21 mouse cellular contexts compared by ENCODE assay signal in the genomic region with DNA sequence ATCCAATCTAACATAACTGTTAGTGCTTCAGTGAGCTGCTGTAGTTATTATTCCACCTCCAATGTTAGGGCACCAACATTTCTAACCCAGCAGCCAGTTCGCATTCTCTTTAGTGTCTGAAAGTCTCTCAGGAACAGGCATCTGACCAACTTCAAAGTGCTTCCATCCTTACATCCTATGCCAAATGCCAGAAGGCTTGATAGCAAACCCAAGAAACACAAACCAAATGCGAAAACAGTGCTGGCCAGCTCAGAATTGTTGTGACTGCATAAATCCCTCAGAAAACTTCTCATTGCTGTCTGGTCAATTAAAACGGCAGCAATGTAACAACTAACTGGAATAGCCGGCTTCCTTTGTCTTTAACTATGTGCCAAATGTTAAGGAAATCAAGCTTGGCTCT.
DNase-seq lines count a peak whose midpoint lies in the region; ATAC-seq and TF ChIP-seq lines count a peak whose summit lies in the region.
"Had no signal": no experiment of that assay in that cellular context is flagged by ENCODE, and none has a peak within 500 bp of the region (broad histone marks: within the 10 kb centered on the region; RNA-seq: fewer than 3 reads in every experiment).

No protein-coding gene starts in this region.

- no peaks in the 10 kb centered on the region for H3K27me3 ChIP-seq in hindbrain, postnatal 0 days (ENCODE audit: insufficient read depth, low read length)
- H3K27me3 ChIP-seq in hindbrain, embryonic 10.5 days (ENCODE audit: insufficient read depth, poor library complexity, severe bottlenecking), result no peaks in the 10 kb centered on the region
- H3K27me3 ChIP-seq in forebrain, postnatal 0 days (ENCODE audit: insufficient read depth, low read length), result no peaks in the 10 kb centered on the region
- H3K27me3 ChIP-seq: heart, embryonic 13.5 days; hindbrain, embryonic 12.5 days; intestine, embryonic 15.5 days had no signal

- no peak overlapping the region for H3K4me2 ChIP-seq in hindbrain, postnatal 0 days (ENCODE audit: low read depth, low read length)
- no peak overlapping the region for H3K4me2 ChIP-seq in forebrain, postnatal 0 days (ENCODE audit: low read depth)
- H3K4me2 ChIP-seq: heart, embryonic 13.5 days; hindbrain, embryonic 12.5 days; intestine, embryonic 15.5 days had no signal

- no peak for TF ChIP-seq CTCF in hindbrain, postnatal 0 days (IDR thresholded peaks at IDR 0.05; ENCODE audit: low read depth)
- no peak for TF ChIP-seq CTCF in brain, embryonic 14.5 days (IDR thresholded peaks at IDR 0.05; ENCODE audit: borderline replicate concordance, extremely low read depth, insufficient read depth, insufficient read length)
- no peak for TF ChIP-seq CTCF in forebrain, postnatal 0 days (IDR thresholded peaks at IDR 0.05; ENCODE audit: low read depth)

- no peaks in the 10 kb centered on the region for H3K36me3 ChIP-seq in hindbrain, postnatal 0 days (ENCODE audit: insufficient read depth, low read length)
- H3K36me3 ChIP-seq in hindbrain, embryonic 10.5 days, result no peaks in the 10 kb centered on the region
- H3K36me3 ChIP-seq in forebrain, postnatal 0 days (ENCODE audit: insufficient read depth), result no peaks in the 10 kb centered on the region
- H3K36me3 ChIP-seq: embryonic facial prominence, embryonic 10.5 days; heart, embryonic 13.5 days; hindbrain, embryonic 12.5 days; intestine, embryonic 15.5 days had no signal

- H3K9ac ChIP-seq in hindbrain, postnatal 0 days (replicated peaks; ENCODE audit: low read length), result no peak overlapping the region
- H3K9ac ChIP-seq in forebrain, postnatal 0 days, result no peak overlapping the region
- H3K9ac ChIP-seq: heart, embryonic 13.5 days; hindbrain, embryonic 12.5 days; intestine, embryonic 15.5 days had no signal

- DNase-seq in hindbrain, postnatal 0 days (ENCODE audit: low spot score), result peak; percentile 13
- no peak for DNase-seq in hindbrain, embryonic 10.5 days (ENCODE audit: low spot score)
- peak; percentile 4 for DNase-seq in brain, adult 2 months (ENCODE audit: low read depth, low spot score)
- DNase-seq in brain, embryonic 14.5 days (ENCODE audit: low read depth), result peak; percentile 79
- peak; percentile 43 for DNase-seq in forebrain, postnatal 0 days
- DNase-seq in left cerebral cortex, postnatal 4 days, result no peak
- no peak for DNase-seq in kidney, postnatal 4 days
- DNase-seq: adrenal gland, adult 2 months; adrenal gland, postnatal 25 days; cerebellum, adult 11-12 months; cerebellum, adult 9-10 months; cerebellum, postnatal 25 days; gastrocnemius, adult 2 months; gastrocnemius, postnatal 25 days; heart, adult 11 months; heart, postnatal 36 days; kidney, adult 18-20 months had no signal

- WGBS in hindbrain, postnatal 0 days, result 53% methylated on average over 4 of the region's 4 CpGs
- 83% methylated on average over 4 of the region's 4 CpGs for WGBS in hindbrain, embryonic 10.5 days
- WGBS in forebrain, postnatal 0 days, result 32% methylated on average over 4 of the region's 4 CpGs

- TF ChIP-seq POLR2A in brain, embryonic 14.5 days (IDR thresholded peaks at IDR 0.05; ENCODE audit: borderline replicate concordance, extremely low read depth, insufficient read depth, insufficient read length, poor library complexity, severe bottlenecking), result no peak

- no peak for ATAC-seq in hindbrain, postnatal 0 days
- ATAC-seq in forebrain, postnatal 0 days, result peak; percentile 75
- ATAC-seq: intestine, embryonic 15.5 days had no signal

- H3K27ac ChIP-seq in hindbrain, postnatal 0 days, result no peak overlapping the region
- no peak overlapping the region for H3K27ac ChIP-seq in hindbrain, embryonic 10.5 days
- H3K27ac ChIP-seq in forebrain, postnatal 0 days (ENCODE audit: low read depth, low read length), result no peak overlapping the region
- H3K27ac ChIP-seq: embryonic facial prominence, embryonic 10.5 days; gastrocnemius, adult 2 months; heart, embryonic 13.5 days; hindbrain, embryonic 12.5 days; intestine, embryonic 15.5 days had no signal

- no peak overlapping the region for H3K4me3 ChIP-seq in hindbrain, postnatal 0 days (ENCODE audit: low read length)
- H3K4me3 ChIP-seq in hindbrain, embryonic 10.5 days, result no peak overlapping the region
- H3K4me3 ChIP-seq in forebrain, postnatal 0 days (ENCODE audit: low read depth, low read length), result no peak overlapping the region
- H3K4me3 ChIP-seq: embryonic facial prominence, embryonic 10.5 days; gastrocnemius, adult 2 months; heart, embryonic 13.5 days; hindbrain, embryonic 12.5 days; intestine, embryonic 15.5 days had no signal

- H3K9me3 ChIP-seq in hindbrain, postnatal 0 days (ENCODE audit: low read length), result no peaks in the 10 kb centered on the region
- no peaks in the 10 kb centered on the region for H3K9me3 ChIP-seq in hindbrain, embryonic 10.5 days
- H3K9me3 ChIP-seq in forebrain, postnatal 0 days (ENCODE audit: low read length), result no peaks in the 10 kb centered on the region
- H3K9me3 ChIP-seq: embryonic facial prominence, embryonic 10.5 days; heart, embryonic 13.5 days; hindbrain, embryonic 12.5 days; intestine, embryonic 15.5 days had no signal

- no peaks in the 10 kb centered on the region for H3K4me1 ChIP-seq in hindbrain, postnatal 0 days (ENCODE audit: insufficient read depth, low read length)
- peaks cover 6% of the 10 kb centered on the region; the same call in 1 of the 2 replicates for H3K4me1 ChIP-seq in hindbrain, embryonic 10.5 days (replicated peaks)
- no peaks in the 10 kb centered on the region for H3K4me1 ChIP-seq in forebrain, postnatal 0 days (ENCODE audit: insufficient read depth)
- H3K4me1 ChIP-seq: embryonic facial prominence, embryonic 10.5 days; heart, embryonic 13.5 days; hindbrain, embryonic 12.5 days; intestine, embryonic 15.5 days had no signal

- intact Hi-C loops in left cerebral cortex, postnatal 4 days (cut with DNase I), result no loop called here

Comparison
In these comparisons a context has a peak if more than half of its experiments do, and no peak if none do; other contexts are left out.
1. DNase-seq: peak in hindbrain, postnatal 0 days (single experiment), brain, adult 2 months (single experiment), brain, embryonic 14.5 days (single experiment) and forebrain, postnatal 0 days (single experiment); none in hindbrain, embryonic 10.5 days (single experiment), left cerebral cortex, postnatal 4 days (single experiment) and kidney, postnatal 4 days (0 of 2).